Mouse (Mus musculus): ENCODE results near the gene Lpcat4.

DNA sequence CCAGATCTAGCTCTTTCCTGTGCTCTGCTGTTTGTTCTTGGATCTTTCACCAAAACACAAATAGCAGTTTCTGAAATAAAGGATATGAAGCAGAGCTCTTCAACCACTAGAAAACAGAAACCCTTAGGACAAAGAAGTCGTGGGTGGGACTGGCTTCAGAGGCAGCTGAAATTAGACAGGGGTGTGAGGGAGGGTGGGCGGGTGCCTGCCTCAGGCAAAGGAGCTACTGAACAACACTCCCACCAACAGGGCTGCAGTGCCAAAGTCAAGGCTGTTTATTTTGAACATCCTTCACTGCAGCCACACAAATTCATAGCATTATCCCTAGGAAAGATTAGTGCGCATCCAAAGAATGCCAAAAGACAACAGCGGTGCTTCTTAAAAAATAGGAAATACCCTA lies 14.9 kb upstream of the Lpcat4 start:
- no peak for TF ChIP-seq CTCF (IDR thresholded peaks at IDR 0.05; ENCODE audit: borderline replicate concordance, control insufficient read depth, extremely low read depth, insufficient read depth, low read length, poor library complexity)
- TF ChIP-seq POLR2A (IDR thresholded peaks at IDR 0.05; ENCODE audit: control insufficient read depth, extremely low read depth, insufficient read depth, low read length, poor library complexity): no peak
